Mouse (Mus musculus): ENCODE data around the gene Col4a2.

- TF ChIP-seq POLR2A (IDR thresholded peaks at IDR 0.05; ENCODE audit: extremely low read depth, insufficient read depth, low read length) (no peak), CTCF (IDR thresholded peaks at IDR 0.05; ENCODE audit: extremely low read depth, insufficient read depth, low read length) (no peak)
These were observed 40.4 kb upstream of the Col4a2 start for GRCm38 (mm10) chr8:11272205-11272604.
